Mouse (Mus musculus) embryonic facial prominence, embryonic 15.5 days (tissue): ENCODE measurements around the gene Gm10024. TPM values are rescaled to one million over a fixed set of nuclear protein-coding genes. Genes with fewer than 3 reads are reported as not detected.
"Not testable (repeated sequence)": the region's sequence is repeated elsewhere in the genome, so short reads cannot be mapped to it uniquely, and the experiment has no call there.

Experiments used
- ATAC-seq: fragments of 200-750 bp; cut with Nextera tagmentation; 2 replicates; pipeline ENCODE4 v1.8.0; 2017; ENCODE audit warnings: low read depth, moderate TSS enrichment; ENCODE audit not compliant: insufficient number of reproducible peaks, low FRiP score, low TSS enrichment
- H3K27ac ChIP-seq: fragments of 300-500 bp; sonication (generic); replicated peaks from 2 replicates; pipeline ENCODE4 v1.5.1; 2015; ENCODE audit warnings: mild to moderate bottlenecking, inconsistent platforms
- H3K27me3 ChIP-seq: fragments of 300-500 bp; sonication (generic); 2 replicates; pipeline ENCODE4 v1.6.1; 2015; ENCODE audit warnings: inconsistent platforms
- H3K36me3 ChIP-seq: fragments of 300-500 bp; sonication (generic); 2 replicates; pipeline ENCODE4 v1.6.1; 2015; ENCODE audit warnings: mild to moderate bottlenecking, inconsistent platforms
- H3K4me1 ChIP-seq: fragments of 300-500 bp; sonication (generic); 2 replicates; pipeline ENCODE4 v1.6.1; 2015; ENCODE audit warnings: inconsistent platforms
- H3K4me2 ChIP-seq: fragments of 300-500 bp; sonication (generic); replicated peaks from 2 replicates; pipeline ENCODE4 v1.6.1; 2015; ENCODE audit warnings: mild to moderate bottlenecking, inconsistent platforms
- H3K4me3 ChIP-seq: fragments of 300-500 bp; sonication (generic); replicated peaks from 2 replicates; pipeline ENCODE4 v1.5.1; 2015; ENCODE audit warnings: mild to moderate bottlenecking, inconsistent platforms
- H3K9ac ChIP-seq: fragments of 300-500 bp; sonication (generic); 2 replicates; pipeline ENCODE4 v1.6.1; 2015; ENCODE audit warnings: inconsistent platforms
- H3K9me3 ChIP-seq: fragments of 300-500 bp; sonication (generic); replicated peaks from 2 replicates; pipeline ENCODE4 v1.6.1; 2016; ENCODE audit warnings: inconsistent platforms
- WGBS: fragments of 180-500 bp; shearing (Covaris S2); methylation state at CpG from one replicate; pipeline ENCODE4 v1.1.7; 2015; 5-methylcytosine and 5-hydroxymethylcytosine counted together
- polyA plus RNA-seq: library from polyadenylated mRNA; unstranded; fragments of >200 nt; fragmentation: Nextera tagmentation; extraction: Ambion mirVana; gene quantifications from 2 replicates; pipeline ENCODE4 v1.2.1, GENCODE M21; 2015

The Gm10024 gene
- polyA plus RNA-seq, 1 experiment from 2014 or later, result 2.8 TPM

DNA sequence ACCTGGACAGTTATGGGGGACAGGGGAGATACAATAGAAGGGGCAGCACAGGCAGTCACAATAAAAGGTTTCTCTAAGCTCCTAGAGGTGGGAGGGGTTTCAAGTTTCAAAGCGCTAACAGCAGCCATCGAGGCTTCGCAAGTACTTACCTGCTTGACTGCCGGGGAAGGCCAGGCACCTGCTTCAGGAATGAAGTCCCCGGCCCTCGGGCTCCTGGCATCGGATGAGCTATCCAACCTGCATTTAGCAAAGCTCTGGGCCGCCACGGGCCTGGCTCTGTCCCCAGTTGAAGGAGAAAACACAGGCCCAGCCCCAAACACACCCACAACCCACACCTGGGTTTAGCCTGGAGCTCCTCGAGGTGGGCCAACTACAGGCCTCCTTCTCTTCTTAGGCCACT is 24.2 kb upstream of the Gm10024 start:
- Histone ChIP-seq H3K4me2 (peak overlapping the region; percentile 33), H3K9ac (no peak overlapping the region), H3K4me3 (peak overlapping the region; percentile 22), H3K27me3 (peaks cover 31% of the 10 kb centered on the region), H3K4me1 (peaks cover 10% of the 10 kb centered on the region), H3K27ac (0 out of 2 replicates have a peak overlapping the region, but pooled peaks have one; percentile 58), H3K9me3 (no peaks in the 10 kb centered on the region), H3K36me3 (no peaks in the 10 kb centered on the region)
- no peak for ATAC-seq
- 17% methylated on average over 10 of the region's 10 CpGs for WGBS

DNA sequence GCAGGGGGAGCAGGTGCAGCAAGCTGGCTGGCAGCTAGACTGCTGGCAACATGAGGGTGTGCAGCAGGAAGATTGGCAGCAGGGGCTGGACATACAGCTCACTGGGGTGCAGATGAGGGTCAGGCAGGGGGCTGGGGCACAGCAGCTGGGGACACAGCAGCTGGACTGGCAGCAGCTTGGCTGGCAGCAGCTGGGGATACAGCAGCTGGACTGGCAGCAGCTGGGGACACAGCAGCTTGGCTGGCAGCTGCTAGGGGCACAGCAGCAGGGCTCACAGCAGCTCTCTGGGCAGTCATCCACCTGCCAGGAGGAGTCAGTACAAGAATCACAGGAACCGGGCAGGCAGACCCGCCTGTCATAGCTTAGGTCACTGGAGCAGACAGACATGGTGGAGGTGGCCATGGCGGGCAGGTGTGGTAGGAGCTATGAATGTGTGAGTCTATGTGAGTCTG is 20.9 kb upstream of the Gm10024 start, which contains the start of gene Gm19402:
Gene Gm19402 (minus strand): TSS at position 402 of the 452 bp plus-strand sequence.
- H3K9me3 ChIP-seq, H3K27ac ChIP-seq, ATAC-seq, H3K36me3 ChIP-seq, H3K4me2 ChIP-seq, H3K4me1 ChIP-seq, H3K9ac ChIP-seq, H3K4me3 ChIP-seq: not testable (repeated sequence)
- 73% methylated on average over 3 of the region's 3 CpGs for WGBS
- H3K27me3 ChIP-seq, result peaks cover 27% of the 10 kb centered on the region

- H3K9ac ChIP-seq, result no peak within 1 kb of the TSS
- H3K27ac ChIP-seq, result no peak within 1 kb of the TSS
- H3K9me3 ChIP-seq, result 0 out of 2 replicates have a peak, but pooled peaks cover 5% of the 10 kb centered on the region
- no peak for ATAC-seq
- H3K4me1 ChIP-seq, result no peaks in the 10 kb centered on the region
- no peaks in the 10 kb centered on the region for H3K27me3 ChIP-seq
- H3K36me3 ChIP-seq, result no peaks in the 10 kb centered on the region
- no peak within 1 kb of the TSS for H3K4me2 ChIP-seq
- H3K4me3 ChIP-seq, result no peak within 1 kb of the TSS
- 37% methylated on average over 4 of the region's 4 CpGs for WGBS
These were observed 14.1 kb upstream of the Gm10024 start, which contains the start of gene Gm9508 for GRCm38 (mm10) chr10:77697133-77697532. Gene Gm9508, minus strand, starts transcription at chr10:77697233.

DNA sequence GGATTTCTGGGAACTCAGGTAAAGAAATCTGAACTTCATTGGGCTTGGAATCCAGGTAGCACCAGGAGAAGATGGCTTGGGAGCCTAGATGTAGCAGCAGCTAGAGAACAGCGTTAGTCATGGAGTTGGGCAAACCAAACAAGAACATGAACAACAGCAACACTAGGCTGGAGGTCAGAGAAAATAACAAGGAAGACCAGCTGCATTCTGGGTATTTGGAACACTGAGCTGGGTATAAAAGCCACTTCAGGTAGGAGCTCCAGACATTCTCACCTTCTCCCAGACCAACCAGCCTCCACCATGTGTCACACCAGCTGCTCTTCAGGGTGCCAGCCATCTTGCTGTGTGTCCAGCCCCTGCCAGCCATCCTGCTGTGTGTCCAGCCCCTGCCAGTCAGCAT is 4.9 kb upstream of the Gm10024 start, which contains the start of gene Gm10272:
Gene Gm10272 (plus strand): TSS at position 301 of the 400 bp plus-strand sequence.
- Histone ChIP-seq H3K4me1 (no peaks in the 10 kb centered on the region), H3K4me2 (no peak within 1 kb of the TSS), H3K27ac (no peak within 1 kb of the TSS), H3K9me3 (no peaks in the 10 kb centered on the region), H3K9ac (no peak within 1 kb of the TSS), H3K36me3 (no peaks in the 10 kb centered on the region), H3K27me3 (no peaks in the 10 kb centered on the region), H3K4me3 (no peak within 1 kb of the TSS)
- ATAC-seq, result no peak
- 96% methylated on average over 1 of the region's 1 CpGs for WGBS

DNA sequence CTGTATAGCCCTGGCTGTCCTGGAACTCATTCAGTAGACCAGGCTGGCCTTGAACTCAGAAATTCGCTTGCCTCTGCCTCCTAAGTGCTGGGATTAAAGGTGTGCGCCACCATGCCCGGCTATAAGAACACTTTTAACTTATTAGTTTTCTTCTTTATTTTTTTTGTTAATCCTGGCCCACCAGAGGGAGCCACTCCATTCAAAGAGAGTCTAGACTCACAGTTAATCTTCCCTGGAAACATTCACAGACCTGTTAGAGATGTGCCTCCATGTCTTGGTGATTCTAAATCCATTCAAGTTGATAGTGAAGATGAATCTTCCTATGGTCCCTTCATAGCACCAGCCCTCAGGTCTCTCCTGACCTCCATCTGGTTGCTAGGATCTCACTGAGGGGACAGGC is 1.4 kb upstream of the Gm10024 start:
- Histone ChIP-seq H3K4me2 (no peak overlapping the region), H3K36me3 (no peaks in the 10 kb centered on the region), H3K9ac (no peak overlapping the region), H3K27ac (no peak overlapping the region), H3K4me1 (no peaks in the 10 kb centered on the region), H3K4me3 (no peak overlapping the region), H3K27me3 (no peaks in the 10 kb centered on the region), H3K9me3 (no peaks in the 10 kb centered on the region)
- no peak for ATAC-seq
- 59% methylated on average over 3 of the region's 3 CpGs for WGBS

DNA sequence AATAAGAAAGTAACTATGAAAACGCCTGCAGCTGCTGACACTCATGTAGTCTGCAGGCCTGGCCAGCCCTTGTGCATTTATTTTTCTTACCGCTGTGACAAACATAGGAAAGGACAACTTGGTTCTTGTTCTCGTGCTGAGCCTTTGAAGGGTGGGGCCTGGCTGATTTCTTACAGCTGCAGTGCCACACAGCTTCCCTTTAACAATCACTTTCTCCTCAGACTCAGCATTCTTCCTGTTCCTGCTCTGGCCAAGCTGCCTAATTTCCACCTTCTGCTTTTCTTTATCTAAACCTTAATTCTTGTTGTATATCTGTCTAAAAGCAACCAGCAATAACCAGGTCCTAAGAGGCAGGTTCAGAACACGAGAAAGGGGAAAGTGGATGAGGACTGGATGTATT is 2.5 kb downstream of the Gm10024 start:
- no peak for ATAC-seq
- no peaks in the 10 kb centered on the region for H3K27me3 ChIP-seq
- H3K9me3 ChIP-seq, result no peaks in the 10 kb centered on the region
- no peak overlapping the region for H3K27ac ChIP-seq
- no peaks in the 10 kb centered on the region for H3K36me3 ChIP-seq
- WGBS, result 39% methylated on average over 4 of the region's 4 CpGs
- no peak overlapping the region for H3K9ac ChIP-seq
- H3K4me2 ChIP-seq, result no peak overlapping the region
- H3K4me1 ChIP-seq, result no peaks in the 10 kb centered on the region
- H3K4me3 ChIP-seq, result no peak overlapping the region

DNA sequence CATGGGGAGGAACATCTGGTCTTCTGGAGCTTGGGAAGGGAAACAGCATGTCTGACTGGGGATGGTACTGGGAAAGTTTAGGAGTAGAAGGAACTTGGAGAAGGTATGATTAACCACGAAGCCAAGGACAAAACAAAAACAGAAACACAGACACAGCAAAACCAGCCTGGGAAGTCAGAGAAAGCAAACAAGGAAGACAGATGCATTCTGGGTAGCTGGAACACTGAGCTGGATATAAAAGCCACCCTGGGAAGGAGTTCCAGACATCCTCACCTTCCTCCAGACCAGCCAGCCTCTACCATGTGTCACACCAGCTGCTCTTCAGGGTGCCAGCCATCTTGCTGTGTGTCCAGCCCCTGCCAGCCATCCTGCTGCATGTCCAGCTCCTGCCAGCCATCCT is 4.2 kb downstream of the Gm10024 start, which contains the start of gene Gm10142:
Gene Gm10142 (plus strand): TSS at position 301 of the 400 bp plus-strand sequence.
- WGBS, result 90% methylated on average over 1 of the region's 1 CpGs
- H3K4me2 ChIP-seq, result no peak within 1 kb of the TSS
- no peak within 1 kb of the TSS for H3K27ac ChIP-seq
- H3K9me3 ChIP-seq, result no peaks in the 10 kb centered on the region
- no peak within 1 kb of the TSS for H3K9ac ChIP-seq
- no peaks in the 10 kb centered on the region for H3K27me3 ChIP-seq
- H3K4me1 ChIP-seq, result no peaks in the 10 kb centered on the region
- H3K36me3 ChIP-seq, result no peaks in the 10 kb centered on the region
- no peak for ATAC-seq
- no peak within 1 kb of the TSS for H3K4me3 ChIP-seq

DNA sequence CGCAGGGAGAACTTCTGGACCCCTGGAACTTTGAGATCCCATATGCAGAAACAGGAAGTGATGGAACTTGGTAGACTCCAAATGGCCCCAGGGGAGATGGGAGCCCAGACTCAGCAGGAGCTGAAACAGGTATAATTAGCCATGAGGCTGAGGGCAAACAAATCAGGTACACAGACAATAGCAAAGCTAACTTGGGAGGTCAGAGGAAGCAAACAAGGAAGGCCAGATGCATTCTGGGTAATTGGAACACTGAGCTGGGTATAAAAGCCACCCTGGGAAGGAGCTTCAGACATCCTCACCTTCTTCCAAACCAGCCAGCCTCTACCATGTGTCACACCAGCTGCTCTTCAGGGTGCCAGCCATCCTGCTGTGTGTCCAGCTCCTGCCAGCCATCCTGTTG is 9.0 kb downstream of the Gm10024 start, which contains the start of gene Krtap12-1:
Gene Krtap12-1 (plus strand): TSS at position 301 of the 400 bp plus-strand sequence.
- 88% methylated on average over 1 of the region's 1 CpGs for WGBS
- not testable (repeated sequence) for H3K9ac ChIP-seq, H3K4me3 ChIP-seq, H3K27ac ChIP-seq, H3K4me2 ChIP-seq, H3K36me3 ChIP-seq, H3K4me1 ChIP-seq, ATAC-seq, H3K9me3 ChIP-seq, H3K27me3 ChIP-seq

- no peaks in the 10 kb centered on the region for H3K9me3 ChIP-seq
- no peak overlapping the region for H3K27ac ChIP-seq
- H3K4me2 ChIP-seq, result no peak overlapping the region
- H3K9ac ChIP-seq, result no peak overlapping the region
- no peaks in the 10 kb centered on the region for H3K36me3 ChIP-seq
- WGBS, result 78% methylated on average over 8 of the region's 8 CpGs
- H3K4me3 ChIP-seq, result no peak overlapping the region
- H3K27me3 ChIP-seq, result no peaks in the 10 kb centered on the region
- no peaks in the 10 kb centered on the region for H3K4me1 ChIP-seq
- no peak for ATAC-seq
These were observed 13.6 kb downstream of the Gm10024 start for GRCm38 (mm10) chr10:77724855-77725254.

GRCm38 (mm10) chr10:77726186-77726585 is 14.9 kb downstream of the Gm10024 start, which contains the start of gene Gm10100:
Gene Gm10100, plus strand, starts transcription at chr10:77726486.
- 26% methylated on average over 3 of the region's 3 CpGs for WGBS
- no peak for ATAC-seq
- no peaks in the 10 kb centered on the region for H3K9me3 ChIP-seq
- no peak within 1 kb of the TSS for H3K27ac ChIP-seq
- H3K9ac ChIP-seq, result no peak within 1 kb of the TSS
- H3K4me3 ChIP-seq, result no peak within 1 kb of the TSS
- H3K4me1 ChIP-seq, result no peaks in the 10 kb centered on the region
- H3K4me2 ChIP-seq, result no peak within 1 kb of the TSS
- H3K27me3 ChIP-seq, result no peaks in the 10 kb centered on the region
- H3K36me3 ChIP-seq, result no peaks in the 10 kb centered on the region

DNA sequence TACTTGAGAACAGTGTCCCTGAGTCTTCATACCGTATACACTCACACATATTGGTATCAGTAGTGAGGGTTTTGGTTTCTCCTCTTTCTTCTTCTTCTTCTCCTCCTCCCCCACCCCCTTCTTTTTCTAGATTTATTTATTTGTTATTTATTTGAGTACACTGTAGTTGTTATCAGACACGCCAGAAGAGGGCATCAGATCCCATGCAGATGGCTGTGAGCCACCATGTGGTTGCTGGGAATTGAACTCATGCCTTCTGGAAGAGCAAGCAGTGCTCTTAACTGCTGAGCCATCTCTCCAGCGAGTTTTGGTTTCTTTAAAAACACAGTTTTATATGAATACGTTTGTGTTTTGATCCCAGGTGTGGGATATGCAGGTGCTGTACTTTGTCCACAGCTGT is 17.0 kb downstream of the Gm10024 start:
- Histone ChIP-seq H3K36me3 (no peaks in the 10 kb centered on the region), H3K27me3 (no peaks in the 10 kb centered on the region), H3K27ac (no peak overlapping the region), H3K9ac (no peak overlapping the region), H3K4me3 (no peak overlapping the region), H3K4me1 (no peaks in the 10 kb centered on the region), H3K4me2 (no peak overlapping the region), H3K9me3 (no peaks in the 10 kb centered on the region)
- 56% methylated on average over 4 of the region's 4 CpGs for WGBS
- no peak for ATAC-seq

DNA sequence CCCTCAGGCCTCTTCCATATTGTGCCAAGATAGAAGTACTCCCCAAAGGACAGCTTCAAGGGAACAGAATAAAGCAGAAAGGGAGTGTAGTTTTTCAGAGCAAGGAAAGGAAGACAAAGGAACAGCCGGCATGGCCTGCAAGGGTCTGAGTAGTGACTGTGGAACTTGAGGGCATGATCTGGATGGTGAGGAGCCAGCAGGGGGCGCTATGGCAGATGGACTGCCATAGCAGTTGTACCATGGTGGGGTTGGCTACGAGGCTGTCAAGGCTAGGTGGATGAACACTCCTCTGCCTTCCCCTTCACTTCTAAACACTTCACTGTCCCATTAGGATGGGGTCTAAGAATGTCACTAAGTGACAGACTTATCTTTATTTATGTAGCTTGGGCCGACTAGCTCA is 18.0 kb downstream of the Gm10024 start:
- Histone ChIP-seq H3K4me1 (no peaks in the 10 kb centered on the region), H3K4me2 (no peak overlapping the region), H3K27ac (no peak overlapping the region), H3K27me3 (no peaks in the 10 kb centered on the region), H3K4me3 (no peak overlapping the region), H3K36me3 (no peaks in the 10 kb centered on the region), H3K9ac (no peak overlapping the region), H3K9me3 (no peaks in the 10 kb centered on the region)
- ATAC-seq, result no peak
- 43% methylated on average over 4 of the region's 4 CpGs for WGBS
